Mouse (Mus musculus): ENCODE measurements around the gene Olfr380. TPM values are rescaled to one million over a fixed set of nuclear protein-coding genes. Genes with fewer than 3 reads are reported as not detected.

The Olfr380 gene
- not detected in 2 replicates for polyA plus RNA-seq (2016; fragmentation: Nextera tagmentation; extraction: Ambion mirVana)

DNA sequence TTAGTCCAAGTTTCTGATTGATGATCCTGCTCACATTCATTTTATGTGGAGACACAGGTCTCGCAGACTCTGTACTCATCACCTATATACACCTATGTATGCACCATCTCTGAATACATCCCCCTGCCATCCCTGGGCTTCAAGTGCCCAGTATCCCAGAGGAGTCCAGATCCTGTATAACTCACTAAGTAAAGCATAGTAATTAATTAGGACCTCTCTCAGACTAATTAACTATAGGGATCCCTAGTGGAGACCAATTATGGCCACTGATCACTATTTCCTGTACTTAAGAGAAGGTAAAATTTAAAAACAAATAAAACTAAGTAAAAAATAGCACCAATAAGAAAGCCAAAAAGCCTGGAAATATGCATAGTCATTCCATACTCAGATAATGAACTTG, at the start of gene Olfr380:
Gene Olfr380 (minus strand): TSS at position 101 of the 400 bp plus-strand sequence.
- H3K9me3 ChIP-seq (replicated peaks), result peaks cover 4% of the 10 kb centered on the region; the same call in 1 of the 2 replicates
- H3K4me1 ChIP-seq (replicated peaks), result no peaks in the 10 kb centered on the region
- H3K4me3 ChIP-seq, result no peak within 1 kb of the TSS
- WGBS, result 90% methylated on average over 1 of the region's 1 CpGs
- H3K36me3 ChIP-seq, result no peaks in the 10 kb centered on the region
- H3K27me3 ChIP-seq (replicated peaks), result no peaks in the 10 kb centered on the region
- no peak within 1 kb of the TSS for H3K4me2 ChIP-seq
- H3K9ac ChIP-seq, result no peak within 1 kb of the TSS
- no peak for ATAC-seq (ENCODE audit: insufficient number of reproducible peaks, low FRiP score)
- H3K27ac ChIP-seq (ENCODE audit: poor library complexity, severe bottlenecking), result no peak within 1 kb of the TSS

DNA sequence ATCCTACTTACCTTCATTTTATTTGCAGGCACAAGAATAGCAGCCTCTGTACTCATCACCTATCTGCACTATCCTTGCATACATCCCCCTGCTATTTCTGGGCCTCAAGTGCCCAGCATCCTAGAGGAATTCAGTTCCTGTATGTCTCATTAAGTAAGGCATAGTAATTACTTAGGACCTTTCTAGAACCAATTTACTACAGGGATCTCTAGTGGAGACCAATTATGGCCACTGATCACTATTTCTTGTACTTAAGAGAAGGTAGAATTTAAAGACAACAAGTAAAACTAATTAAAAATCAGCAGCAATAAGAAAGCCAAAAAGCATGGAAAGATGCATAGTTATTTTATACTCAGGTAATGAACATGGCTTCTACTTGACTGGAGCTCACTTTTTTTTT, 34.2 kb upstream of the Olfr380 start, which contains the start of gene Olfr381:
Gene Olfr381 (minus strand): TSS at position 101 of the 400 bp plus-strand sequence.
- no peak within 1 kb of the TSS for H3K27ac ChIP-seq (ENCODE audit: poor library complexity, severe bottlenecking)

DNA sequence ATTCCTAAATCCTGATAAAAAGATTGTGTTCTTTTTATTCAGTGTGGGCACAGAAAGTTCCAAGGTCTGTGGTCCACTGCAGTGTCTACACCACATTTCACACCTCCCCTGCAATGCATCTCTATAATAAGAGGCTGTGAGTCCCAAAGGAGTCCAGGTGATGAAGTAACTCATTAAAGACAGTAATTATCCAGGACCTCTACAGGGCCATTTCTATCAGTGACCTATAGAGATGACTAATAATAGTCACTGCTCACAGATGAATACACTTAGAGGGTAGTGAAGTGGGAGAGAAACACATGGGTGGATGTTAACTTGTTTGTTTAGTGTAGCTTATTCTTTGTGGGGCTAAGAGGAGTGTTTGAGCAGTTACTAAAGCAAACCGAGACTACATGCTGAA, 28.9 kb downstream of the Olfr380 start, which contains the start of gene Olfr378:
Gene Olfr378 (minus strand): TSS at position 101 of the 400 bp plus-strand sequence.
- 79% methylated on average over 1 of the region's 1 CpGs for WGBS
- Histone ChIP-seq H3K27me3 (replicated peaks) (no peaks in the 10 kb centered on the region), H3K4me3 (no peak within 1 kb of the TSS), H3K9me3 (replicated peaks) (peaks cover 15% of the 10 kb centered on the region), H3K36me3 (no peaks in the 10 kb centered on the region), H3K4me2 (no peak within 1 kb of the TSS), H3K9ac (no peak within 1 kb of the TSS), H3K4me1 (replicated peaks) (no peaks in the 10 kb centered on the region), H3K27ac (ENCODE audit: poor library complexity, severe bottlenecking) (no peak within 1 kb of the TSS)
- no peak for ATAC-seq (ENCODE audit: insufficient number of reproducible peaks, low FRiP score)

More for the DNA sequence above, 34.2 kb upstream of the Olfr380 start, which contains the start of gene Olfr381:
- Histone ChIP-seq H3K9me3 (replicated peaks) (no peaks in the 10 kb centered on the region), H3K4me3 (no peak within 1 kb of the TSS), H3K27me3 (replicated peaks) (no peaks in the 10 kb centered on the region), H3K36me3 (no peaks in the 10 kb centered on the region), H3K9ac (no peak within 1 kb of the TSS), H3K4me2 (no peak within 1 kb of the TSS), H3K4me1 (replicated peaks) (no peaks in the 10 kb centered on the region)
- ATAC-seq (ENCODE audit: insufficient number of reproducible peaks, low FRiP score), result no peak

Other genes with a start within 250 kb of the Olfr380 start
- gene Trpv1, start 223.2 kb downstream of the Olfr380 start, polyA plus RNA-seq (2016; fragmentation: Nextera tagmentation; extraction: Ambion mirVana), result 0.05 TPM in 1 of 2 replicates, not detected in the other
- gene Trpv3, start 190.1 kb downstream of the Olfr380 start, polyA plus RNA-seq (2016; fragmentation: Nextera tagmentation; extraction: Ambion mirVana), result 0.03 TPM in 2 replicates
- not detected in 2 replicates for gene Aspa, start 127.9 kb downstream of the Olfr380 start, polyA plus RNA-seq (2016; fragmentation: Nextera tagmentation; extraction: Ambion mirVana)
- gene Gm49340, start 127.8 kb downstream of the Olfr380 start, polyA plus RNA-seq (2016; fragmentation: Nextera tagmentation; extraction: Ambion mirVana), result not detected in 2 replicates
- gene Spata22, start 127.8 kb downstream of the Olfr380 start, polyA plus RNA-seq (2016; fragmentation: Nextera tagmentation; extraction: Ambion mirVana), result not detected in 2 replicates
- gene Olfr20, start 106.7 kb downstream of the Olfr380 start, polyA plus RNA-seq (2016; fragmentation: Nextera tagmentation; extraction: Ambion mirVana), result not detected in 2 replicates
- gene Olfr376, start 86.3 kb downstream of the Olfr380 start, polyA plus RNA-seq (2016; fragmentation: Nextera tagmentation; extraction: Ambion mirVana), result not detected in 2 replicates
- gene Olfr1, start 57.9 kb downstream of the Olfr380 start, polyA plus RNA-seq (2016; fragmentation: Nextera tagmentation; extraction: Ambion mirVana), result not detected in 2 replicates
- not detected in 2 replicates for gene Olfr378, start 29.0 kb downstream of the Olfr380 start, polyA plus RNA-seq (2016; fragmentation: Nextera tagmentation; extraction: Ambion mirVana)
- not detected in 2 replicates for gene Olfr381, start 34.1 kb upstream of the Olfr380 start, polyA plus RNA-seq (2016; fragmentation: Nextera tagmentation; extraction: Ambion mirVana)
- gene Olfr382, start 59.7 kb upstream of the Olfr380 start, polyA plus RNA-seq (2016; fragmentation: Nextera tagmentation; extraction: Ambion mirVana), result not detected in 2 replicates
- gene Olfr385, start 135.5 kb upstream of the Olfr380 start, polyA plus RNA-seq (2016; fragmentation: Nextera tagmentation; extraction: Ambion mirVana), result not detected in 2 replicates
- gene Olfr384, start 141.1 kb upstream of the Olfr380 start, polyA plus RNA-seq (2016; fragmentation: Nextera tagmentation; extraction: Ambion mirVana), result not detected in 2 replicates
- gene Zfp735, start 231.3 kb upstream of the Olfr380 start, polyA plus RNA-seq (2016; fragmentation: Nextera tagmentation; extraction: Ambion mirVana), result not detected in 2 replicates

All from heart, embryonic 12.5 days (tissue).